Mouse (Mus musculus): ENCODE results near the gene F5. TPM values are rescaled to one million over a fixed set of nuclear protein-coding genes. Genes with fewer than 3 reads are reported as not detected.

F5 gene
- polyA plus RNA-seq, 1 experiment from 2014 or later = 0.29 TPM

DNA sequence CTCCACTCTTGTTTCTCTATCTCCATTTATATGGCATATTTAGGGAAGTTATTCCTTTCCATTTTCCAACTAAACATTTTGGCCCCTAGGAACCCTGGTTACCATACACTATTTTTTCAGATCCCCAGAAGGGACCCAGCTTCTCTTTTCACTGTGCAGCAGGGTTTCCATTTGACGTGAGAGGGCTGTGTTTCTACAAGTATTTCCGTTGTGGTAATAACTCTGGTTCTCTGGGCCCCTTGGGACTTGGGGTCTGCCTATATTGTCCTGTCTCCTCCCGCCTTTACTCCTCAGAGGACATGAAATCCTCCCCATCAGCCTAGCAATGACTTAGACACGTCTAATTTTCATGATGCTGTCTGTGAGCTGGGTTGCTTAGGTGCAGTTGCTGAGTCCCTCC lies 12.2 kb upstream of the F5 start:
- no peaks in the 10 kb centered on the region; the same call in 1 of the 2 replicates for H3K27me3 ChIP-seq (ENCODE audit: control insufficient read depth, insufficient read depth, low read depth, low read length)
- peaks cover 2% of the 10 kb centered on the region; the same call in 1 of the 2 replicates for H3K4me1 ChIP-seq (replicated peaks; ENCODE audit: control insufficient read depth, insufficient read depth, low read length)
- no peaks in the 10 kb centered on the region for H3K9me3 ChIP-seq (ENCODE audit: control insufficient read depth, low read length)
- no peak for ATAC-seq (ENCODE audit: low read depth)
- 68% methylated on average over 4 of the region's 4 CpGs for WGBS
- no peak overlapping the region for H3K9ac ChIP-seq (ENCODE audit: low read length)
- H3K4me2 ChIP-seq (ENCODE audit: low read depth, low read length) = no peak overlapping the region
- H3K4me3 ChIP-seq (ENCODE audit: low read length) = no peak overlapping the region
- no peak overlapping the region for H3K27ac ChIP-seq (ENCODE audit: low read length)
- no peaks in the 10 kb centered on the region for H3K36me3 ChIP-seq (ENCODE audit: control insufficient read depth, insufficient read depth, low read length)

DNA sequence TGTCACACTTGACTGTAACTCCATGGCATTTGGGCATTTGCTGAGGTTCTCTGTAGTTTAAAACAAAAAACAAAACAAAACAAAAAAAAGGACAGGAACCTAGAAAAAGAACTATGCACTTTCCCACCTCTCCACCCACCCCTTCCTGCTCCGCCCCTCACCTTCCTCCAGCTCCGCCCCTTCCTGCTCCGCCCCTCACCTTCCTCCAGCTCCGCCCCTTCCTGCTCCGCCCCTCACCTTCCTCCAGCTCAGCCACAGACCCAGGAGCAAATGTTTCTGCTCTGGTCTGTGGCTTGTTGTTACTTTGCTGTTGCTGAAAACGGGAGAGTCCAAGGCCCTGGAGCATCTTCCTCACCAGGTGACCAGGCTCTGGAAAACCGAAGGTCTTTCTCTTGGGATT lies 2.6 kb upstream of the F5 start:
- H3K9me3 ChIP-seq (ENCODE audit: control insufficient read depth, low read length) = no peaks in the 10 kb centered on the region
- H3K4me1 ChIP-seq (replicated peaks; ENCODE audit: control insufficient read depth, insufficient read depth, low read length) = peaks cover 2% of the 10 kb centered on the region; the same call in 1 of the 2 replicates
- H3K9ac ChIP-seq (ENCODE audit: low read length) = no peak overlapping the region
- H3K27me3 ChIP-seq (ENCODE audit: control insufficient read depth, insufficient read depth, low read depth, low read length) = no peaks in the 10 kb centered on the region
- WGBS = 93% methylated on average over 7 of the region's 7 CpGs
- no peak overlapping the region for H3K4me3 ChIP-seq (ENCODE audit: low read length)
- no peak overlapping the region for H3K27ac ChIP-seq (ENCODE audit: low read length)
- no peak for ATAC-seq (ENCODE audit: low read depth)
- H3K36me3 ChIP-seq (ENCODE audit: control insufficient read depth, insufficient read depth, low read length) = no peaks in the 10 kb centered on the region
- H3K4me2 ChIP-seq (ENCODE audit: low read depth, low read length) = no peak overlapping the region

DNA sequence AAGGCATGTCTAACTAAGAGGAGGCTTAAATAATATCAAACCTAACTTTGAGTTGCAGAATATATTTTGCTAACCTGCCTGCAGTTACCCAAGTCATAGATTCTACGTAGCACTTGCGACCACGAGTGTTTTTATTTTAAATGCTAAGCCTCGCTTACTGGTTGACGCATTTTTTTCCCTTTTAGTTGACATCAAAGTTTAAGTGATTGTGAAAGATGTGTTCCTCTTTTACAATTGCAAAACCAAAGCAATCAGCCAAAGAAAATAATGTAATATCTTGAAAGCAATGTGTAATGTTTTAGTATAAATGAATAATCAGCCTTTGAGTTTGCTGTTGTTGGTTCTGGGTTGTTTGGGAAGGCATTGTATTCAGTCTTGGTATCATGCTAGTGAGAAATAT lies 1.2 kb downstream of the F5 start:
- Histone ChIP-seq H3K4me1 (replicated peaks; ENCODE audit: control insufficient read depth, insufficient read depth, low read length) (no peaks in the 10 kb centered on the region; the same call in 1 of the 2 replicates), H3K4me2 (ENCODE audit: low read depth, low read length) (no peak overlapping the region), H3K27ac (ENCODE audit: low read length) (no peak overlapping the region), H3K27me3 (ENCODE audit: control insufficient read depth, insufficient read depth, low read depth, low read length) (no peaks in the 10 kb centered on the region), H3K9ac (ENCODE audit: low read length) (no peak overlapping the region), H3K9me3 (ENCODE audit: control insufficient read depth, low read length) (no peaks in the 10 kb centered on the region), H3K4me3 (ENCODE audit: low read length) (no peak overlapping the region), H3K36me3 (ENCODE audit: control insufficient read depth, insufficient read depth, low read length) (no peaks in the 10 kb centered on the region)
- WGBS = 83% methylated on average over 5 of the region's 5 CpGs
- ATAC-seq (ENCODE audit: low read depth) = no peak

DNA sequence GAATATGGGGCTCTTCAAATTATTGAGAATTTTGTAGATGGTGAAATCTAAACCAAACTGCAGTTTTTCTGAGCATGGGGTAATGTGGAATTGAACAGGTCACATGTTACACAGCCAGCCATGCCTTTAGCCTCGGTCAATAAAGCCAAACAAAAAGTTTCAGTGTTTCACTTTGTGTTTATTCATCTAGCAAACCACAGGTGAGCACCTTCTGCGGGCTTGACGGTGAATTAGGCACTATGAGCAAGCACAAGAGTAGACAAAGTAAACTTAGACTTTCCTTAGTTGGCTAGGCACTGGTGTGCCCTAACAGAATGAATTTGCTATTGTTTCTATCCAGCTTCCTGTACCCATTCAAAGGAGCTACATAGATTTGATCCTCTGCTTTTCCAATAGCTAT lies 3.3 kb downstream of the F5 start:
- Histone ChIP-seq H3K9ac (ENCODE audit: low read length) (no peak overlapping the region), H3K27me3 (ENCODE audit: control insufficient read depth, insufficient read depth, low read depth, low read length) (no peaks in the 10 kb centered on the region), H3K9me3 (ENCODE audit: control insufficient read depth, low read length) (no peaks in the 10 kb centered on the region), H3K36me3 (ENCODE audit: control insufficient read depth, insufficient read depth, low read length) (no peaks in the 10 kb centered on the region), H3K4me3 (ENCODE audit: low read length) (no peak overlapping the region), H3K4me1 (replicated peaks; ENCODE audit: control insufficient read depth, insufficient read depth, low read length) (no peaks in the 10 kb centered on the region; the same call in 1 of the 2 replicates), H3K4me2 (ENCODE audit: low read depth, low read length) (no peak overlapping the region), H3K27ac (ENCODE audit: low read length) (no peak overlapping the region)
- 50% methylated on average over 3 of the region's 3 CpGs for WGBS
- ATAC-seq (ENCODE audit: low read depth) = no peak

DNA sequence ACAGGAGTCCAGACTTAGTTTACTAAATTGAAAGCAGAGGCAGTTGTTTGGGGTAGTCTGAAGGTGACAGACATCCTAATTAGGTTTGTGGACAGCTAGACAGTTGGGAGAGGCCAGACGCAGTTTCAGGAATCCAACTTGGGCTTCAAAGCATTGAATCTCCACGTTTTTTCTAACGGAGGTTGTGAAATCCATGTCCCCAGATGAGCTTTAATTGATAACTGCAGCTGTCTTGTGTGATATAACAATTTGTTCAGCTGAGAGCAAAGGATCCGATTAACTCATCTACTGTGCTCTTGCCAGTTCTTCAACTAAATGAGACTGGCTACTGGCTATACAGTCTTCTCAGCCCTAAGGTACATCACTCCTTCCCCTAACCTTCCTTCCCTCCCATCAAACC lies 6.9 kb downstream of the F5 start:
- no peak overlapping the region for H3K4me3 ChIP-seq (ENCODE audit: low read length)
- H3K9ac ChIP-seq (ENCODE audit: low read length) = no peak overlapping the region
- no peak overlapping the region for H3K27ac ChIP-seq (ENCODE audit: low read length)
- 63% methylated on average over 4 of the region's 4 CpGs for WGBS
- H3K36me3 ChIP-seq (ENCODE audit: control insufficient read depth, insufficient read depth, low read length) = no peaks in the 10 kb centered on the region
- no peaks in the 10 kb centered on the region for H3K9me3 ChIP-seq (ENCODE audit: control insufficient read depth, low read length)
- no peak for ATAC-seq (ENCODE audit: low read depth)
- no peak overlapping the region for H3K4me2 ChIP-seq (ENCODE audit: low read depth, low read length)
- no peaks in the 10 kb centered on the region for H3K4me1 ChIP-seq (replicated peaks; ENCODE audit: control insufficient read depth, insufficient read depth, low read length)
- no peaks in the 10 kb centered on the region for H3K27me3 ChIP-seq (ENCODE audit: control insufficient read depth, insufficient read depth, low read depth, low read length)

DNA sequence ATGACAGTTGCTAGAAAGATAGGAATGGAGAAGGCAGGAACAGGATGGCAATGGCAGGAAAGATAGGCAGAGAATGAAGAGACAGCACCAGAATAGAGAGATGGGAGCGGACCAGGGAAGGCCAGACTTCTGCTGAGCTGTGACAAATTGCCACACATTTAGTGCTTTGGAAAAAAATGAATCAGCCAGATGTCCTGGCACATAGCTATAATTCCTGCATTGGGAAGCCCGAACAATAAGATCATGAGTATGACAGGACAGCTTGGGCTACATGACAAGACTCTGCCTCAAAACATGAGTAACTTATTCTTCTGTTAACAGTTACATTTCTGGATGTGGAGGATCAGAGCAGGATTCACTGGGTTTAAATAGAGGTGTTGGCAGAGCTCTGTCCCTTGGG lies 8.1 kb downstream of the F5 start:
- Histone ChIP-seq H3K4me2 (ENCODE audit: low read depth, low read length) (no peak overlapping the region), H3K4me1 (replicated peaks; ENCODE audit: control insufficient read depth, insufficient read depth, low read length) (no peaks in the 10 kb centered on the region), H3K36me3 (ENCODE audit: control insufficient read depth, insufficient read depth, low read length) (no peaks in the 10 kb centered on the region), H3K27ac (ENCODE audit: low read length) (no peak overlapping the region), H3K27me3 (ENCODE audit: control insufficient read depth, insufficient read depth, low read depth, low read length) (no peaks in the 10 kb centered on the region), H3K9ac (ENCODE audit: low read length) (no peak overlapping the region), H3K9me3 (ENCODE audit: control insufficient read depth, low read length) (no peaks in the 10 kb centered on the region), H3K4me3 (ENCODE audit: low read length) (no peak overlapping the region)
- 66% methylated on average over 2 of the region's 2 CpGs for WGBS
- ATAC-seq (ENCODE audit: low read depth) = no peak

DNA sequence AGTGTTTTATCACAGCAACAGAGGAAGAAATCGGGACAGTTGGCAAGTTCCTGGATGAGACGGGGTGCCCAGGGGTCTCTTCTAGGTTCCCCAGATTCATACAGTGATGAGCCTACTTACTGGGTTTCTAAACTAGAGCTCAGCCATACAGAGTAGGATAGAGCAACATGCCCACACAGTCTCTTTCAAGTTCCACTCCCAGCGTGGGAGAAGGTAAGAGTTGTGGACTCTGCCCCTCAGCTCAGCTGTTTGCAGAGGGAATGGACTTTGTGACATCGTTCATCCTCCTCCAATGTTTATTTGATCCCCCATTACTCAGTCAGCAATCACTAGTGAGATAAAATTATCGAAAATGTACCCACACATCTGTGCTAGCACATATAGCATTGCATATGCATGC lies 11.1 kb downstream of the F5 start:
- H3K9ac ChIP-seq (ENCODE audit: low read length) = no peak overlapping the region
- WGBS = 61% methylated on average over 5 of the region's 5 CpGs
- no peak overlapping the region for H3K27ac ChIP-seq (ENCODE audit: low read length)
- no peaks in the 10 kb centered on the region for H3K4me1 ChIP-seq (replicated peaks; ENCODE audit: control insufficient read depth, insufficient read depth, low read length)
- no peaks in the 10 kb centered on the region for H3K36me3 ChIP-seq (ENCODE audit: control insufficient read depth, insufficient read depth, low read length)
- H3K9me3 ChIP-seq (ENCODE audit: control insufficient read depth, low read length) = no peaks in the 10 kb centered on the region
- no peak for ATAC-seq (ENCODE audit: low read depth)
- no peaks in the 10 kb centered on the region for H3K27me3 ChIP-seq (ENCODE audit: control insufficient read depth, insufficient read depth, low read depth, low read length)
- no peak overlapping the region for H3K4me3 ChIP-seq (ENCODE audit: low read length)
- no peak overlapping the region for H3K4me2 ChIP-seq (ENCODE audit: low read depth, low read length)

DNA sequence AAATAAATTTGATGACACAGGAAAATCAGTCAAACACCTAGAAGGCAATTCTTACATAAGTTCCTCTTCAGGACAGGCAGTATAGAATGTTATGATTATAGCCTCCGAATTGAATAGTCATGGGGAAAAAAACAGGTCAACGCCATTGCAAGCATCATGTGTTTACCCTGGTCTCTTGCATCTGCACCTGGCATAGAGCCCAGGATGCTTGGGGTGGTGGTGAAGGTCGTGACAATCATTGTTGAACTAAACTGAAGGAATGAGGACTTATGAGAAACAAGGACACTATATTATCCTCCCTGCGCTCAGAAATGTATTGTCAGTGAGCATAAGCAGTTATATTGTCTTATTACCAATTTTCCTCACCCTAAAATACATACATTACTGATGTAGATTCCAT lies 17.2 kb downstream of the F5 start:
- H3K9ac ChIP-seq (ENCODE audit: low read length) = no peak overlapping the region
- no peak overlapping the region for H3K4me2 ChIP-seq (ENCODE audit: low read depth, low read length)
- H3K4me1 ChIP-seq (replicated peaks; ENCODE audit: control insufficient read depth, insufficient read depth, low read length) = no peaks in the 10 kb centered on the region
- H3K27ac ChIP-seq (ENCODE audit: low read length) = no peak overlapping the region
- no peaks in the 10 kb centered on the region for H3K9me3 ChIP-seq (ENCODE audit: control insufficient read depth, low read length)
- no peaks in the 10 kb centered on the region for H3K27me3 ChIP-seq (ENCODE audit: control insufficient read depth, insufficient read depth, low read depth, low read length)
- H3K4me3 ChIP-seq (ENCODE audit: low read length) = no peak overlapping the region
- WGBS = 60% methylated on average over 4 of the region's 4 CpGs
- no peaks in the 10 kb centered on the region for H3K36me3 ChIP-seq (ENCODE audit: control insufficient read depth, insufficient read depth, low read length)
- ATAC-seq (ENCODE audit: low read depth) = no peak

DNA sequence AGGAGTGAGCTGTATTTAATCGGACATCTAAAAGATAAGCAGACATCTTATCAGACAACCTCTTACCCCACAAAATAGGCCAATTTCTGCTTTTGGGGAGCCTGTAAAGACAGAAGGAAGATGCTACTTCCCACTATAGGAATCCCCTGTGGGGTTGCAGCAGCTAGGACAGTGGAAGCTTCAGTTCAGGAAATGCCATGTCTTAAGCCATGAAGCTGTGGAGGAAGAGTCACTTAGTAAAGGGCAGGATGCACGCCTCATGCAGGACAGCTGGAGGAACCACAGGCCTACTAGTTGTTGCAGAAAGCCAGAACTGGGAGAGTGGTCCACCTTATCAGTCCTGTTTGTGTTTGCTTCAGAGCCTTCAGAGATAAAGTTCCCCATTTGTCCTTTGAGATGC lies 18.8 kb downstream of the F5 start:
- H3K4me2 ChIP-seq (ENCODE audit: low read depth, low read length) = no peak overlapping the region
- no peaks in the 10 kb centered on the region for H3K9me3 ChIP-seq (ENCODE audit: control insufficient read depth, low read length)
- 53% methylated on average over 2 of the region's 2 CpGs for WGBS
- no peaks in the 10 kb centered on the region for H3K36me3 ChIP-seq (ENCODE audit: control insufficient read depth, insufficient read depth, low read length)
- H3K27me3 ChIP-seq (ENCODE audit: control insufficient read depth, insufficient read depth, low read depth, low read length) = no peaks in the 10 kb centered on the region
- no peak overlapping the region for H3K4me3 ChIP-seq (ENCODE audit: low read length)
- H3K27ac ChIP-seq (ENCODE audit: low read length) = no peak overlapping the region
- ATAC-seq (ENCODE audit: low read depth) = no peak
- H3K9ac ChIP-seq (ENCODE audit: low read length) = no peak overlapping the region
- no peaks in the 10 kb centered on the region for H3K4me1 ChIP-seq (replicated peaks; ENCODE audit: control insufficient read depth, insufficient read depth, low read length)

DNA sequence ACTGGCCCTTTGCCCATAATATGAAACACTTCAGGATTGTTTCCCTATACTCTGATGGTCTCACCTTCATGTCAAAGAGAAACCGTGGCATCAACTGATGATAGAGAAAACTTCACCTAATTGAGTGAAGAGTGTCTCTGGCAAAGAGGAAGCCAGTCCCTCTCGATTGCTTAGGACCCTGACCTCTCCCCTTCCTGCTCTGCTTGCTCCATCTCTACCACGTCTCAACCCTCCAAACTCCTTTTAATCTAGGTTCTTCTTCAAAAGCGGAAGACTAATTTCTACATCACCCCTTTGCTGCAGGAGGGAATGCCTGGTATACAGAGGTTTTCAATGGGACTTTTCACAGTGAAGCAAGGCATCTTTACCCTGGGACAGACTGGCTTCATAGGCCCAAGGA lies 21.5 kb downstream of the F5 start:
- Histone ChIP-seq H3K9ac (ENCODE audit: low read length) (no peak overlapping the region), H3K36me3 (ENCODE audit: control insufficient read depth, insufficient read depth, low read length) (no peaks in the 10 kb centered on the region), H3K4me2 (ENCODE audit: low read depth, low read length) (no peak overlapping the region), H3K27me3 (ENCODE audit: control insufficient read depth, insufficient read depth, low read depth, low read length) (no peaks in the 10 kb centered on the region), H3K27ac (ENCODE audit: low read length) (no peak overlapping the region), H3K9me3 (ENCODE audit: control insufficient read depth, low read length) (no peaks in the 10 kb centered on the region), H3K4me3 (ENCODE audit: low read length) (no peak overlapping the region), H3K4me1 (replicated peaks; ENCODE audit: control insufficient read depth, insufficient read depth, low read length) (no peaks in the 10 kb centered on the region)
- ATAC-seq (ENCODE audit: low read depth) = no peak
- WGBS = 67% methylated on average over 4 of the region's 4 CpGs
